Mouse (Mus musculus): Measurements from ENCODE around the gene Rap2c.

DNA sequence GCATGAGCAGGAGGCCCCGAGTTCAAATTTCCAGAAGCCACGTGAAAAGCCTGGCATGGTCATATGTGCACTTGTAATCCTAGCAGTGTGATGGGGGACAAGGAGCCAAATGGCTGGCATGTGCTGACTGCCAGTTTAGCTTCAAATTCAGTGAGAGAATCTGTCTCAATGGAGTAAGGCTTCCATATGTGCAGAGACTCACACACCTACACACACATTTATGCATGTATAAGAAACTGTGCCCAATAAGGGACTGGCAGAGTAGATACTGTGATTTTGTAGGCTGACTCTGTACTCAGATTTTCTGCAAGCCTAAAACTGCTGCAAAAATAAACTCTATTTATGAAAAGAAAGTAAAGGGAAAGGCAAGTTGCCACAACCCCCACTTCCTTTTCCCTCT lies 39.4 kb downstream of the Rap2c start:
- TF ChIP-seq POLR2A (IDR thresholded peaks at IDR 0.05; ENCODE audit: insufficient read depth, low read length) (no peak), CTCF (IDR thresholded peaks at IDR 0.05; ENCODE audit: low read depth, low read length) (no peak)
